Mouse (Mus musculus) left cerebral cortex, postnatal 25 days (tissue): ENCODE data around the gene Parp4. TPM values are rescaled to one million over a fixed set of nuclear protein-coding genes. Genes with fewer than 3 reads are reported as not detected.

Experiments
- DNase-seq, 2 experiments: peaks; one replicate each; pipeline ENCODE4 v3.0.0; 2022; ENCODE audit warnings: low spot score in 2 of 2, mixed read lengths in 1 of 2
- intact Hi-C: fragments of 180-260 bp; cut with DNase I; formaldehyde crosslinking; loops from one replicate; pipeline ENCODE4 v1.15.1; 2025
- total RNA-seq, 2 experiments: library from RNA; stranded (reverse); gene quantifications; 2 replicates each; pipeline ENCODE4 v1.2.3; 2021

The Parp4 gene
- total RNA-seq, 2 experiments from 2014 or later = 3.8 TPM

- DNase-seq = no peak
- intact Hi-C loops = no loop called here
Measured at GRCm38 (mm10) chr14:56602069-56602468, 26.6 kb downstream of the Parp4 start.

GRCm38 (mm10) chr14:56604438-56604837 lies 29.0 kb downstream of the Parp4 start:
- DNase-seq = no peak
- intact Hi-C loops = no loop called here

- no peak for DNase-seq
- intact Hi-C loops = no loop called here
Measured at GRCm38 (mm10) chr14:56605136-56605535, 29.7 kb downstream of the Parp4 start.

- intact Hi-C loops = no loop called here
Measured at GRCm38 (mm10) chr14:56613212-56613611, 37.8 kb downstream of the Parp4 start.

GRCm38 (mm10) chr14:56617470-56617869 lies 42.1 kb downstream of the Parp4 start:
- intact Hi-C loops = no loop called here

More at GRCm38 (mm10) chr14:56613212-56613611, 37.8 kb downstream of the Parp4 start:
- no peak for DNase-seq

GRCm38 (mm10) chr14:56620425-56620824 lies 45.0 kb downstream of the Parp4 start:
- intact Hi-C loops = no loop called here
- DNase-seq = no peak

More at GRCm38 (mm10) chr14:56617470-56617869, 42.1 kb downstream of the Parp4 start:
- DNase-seq = no peak

GRCm38 (mm10) chr14:56626202-56626601 lies 50.8 kb downstream of the Parp4 start:
- intact Hi-C loops = no loop called here
- no peak for DNase-seq

- DNase-seq = peak; percentile 38 to 81
- intact Hi-C loops = no loop called here
Measured at GRCm38 (mm10) chr14:56628336-56628735, 52.9 kb downstream of the Parp4 start.

- no peak for DNase-seq
- intact Hi-C loops = no loop called here
Measured at GRCm38 (mm10) chr14:56631109-56631508, 55.7 kb downstream of the Parp4 start.

- DNase-seq = peak in 1 of 2 experiments; percentile 10
- intact Hi-C loops = no loop called here
Measured at GRCm38 (mm10) chr14:56647206-56647605, 71.8 kb downstream of the Parp4 start.

GRCm38 (mm10) chr14:56649448-56649847 lies 74.0 kb downstream of the Parp4 start:
- intact Hi-C loops = no loop called here
- no peak for DNase-seq

GRCm38 (mm10) chr14:56665651-56666050 lies 90.2 kb downstream of the Parp4 start:
- intact Hi-C loops = loop anchor here (5.0 kb wide), 2 partner anchors 88 to 293 kb away; partner anchors contain the start of genes Cenpj and Parp4
- peak in 1 of 2 experiments; percentile 38 for DNase-seq

- no peak for DNase-seq
- intact Hi-C loops = loop anchor here (5.0 kb wide), 2 partner anchors 90 to 295 kb away; partner anchors contain the start of genes Cenpj and Parp4
Measured at GRCm38 (mm10) chr14:56666909-56667308, 91.5 kb downstream of the Parp4 start.

- intact Hi-C loops = loop anchor here (2.0 to 5.0 kb wide), 3 partner anchors 91 to 296 kb away; partner anchors contain the start of genes Cenpj, Parp4 and Pspc1
- DNase-seq = peak; percentile 100
Measured at GRCm38 (mm10) chr14:56667969-56668802, 92.8 kb downstream of the Parp4 start, which contains the start of gene Mphosph8. Gene Mphosph8 (plus strand): TSS chr14:56668248.

- DNase-seq = no peak
- intact Hi-C loops = loop anchor here (2.0 to 5.0 kb wide), 3 partner anchors 92 to 297 kb away; partner anchors contain the start of genes Cenpj, Parp4 and Pspc1
Measured at GRCm38 (mm10) chr14:56669046-56669620, 93.7 kb downstream of the Parp4 start.

- DNase-seq = no peak
- intact Hi-C loops = loop anchor here (10.0 kb wide), 1 partner anchor 259 kb away; no protein-coding TSS in a partner anchor
Measured at GRCm38 (mm10) chr14:56685426-56685825, 110.0 kb downstream of the Parp4 start.

- intact Hi-C loops = loop anchor here (10.0 kb wide), 1 partner anchor 256 kb away; no protein-coding TSS in a partner anchor
- no peak for DNase-seq
Measured at GRCm38 (mm10) chr14:56689116-56689515, 113.7 kb downstream of the Parp4 start.

- intact Hi-C loops = loop anchor here (10.0 kb wide), 1 partner anchor 255 kb away; no protein-coding TSS in a partner anchor
- peak in 1 of 2 experiments; percentile 57 for DNase-seq
Measured at GRCm38 (mm10) chr14:56689766-56690165, 114.3 kb downstream of the Parp4 start.

- DNase-seq = no peak
- intact Hi-C loops = no loop called here
Measured at GRCm38 (mm10) chr14:56695495-56695894, 120.1 kb downstream of the Parp4 start.

- DNase-seq = no peak
- intact Hi-C loops = no loop called here
Measured at GRCm38 (mm10) chr14:56697836-56698235, 122.4 kb downstream of the Parp4 start.
